ENCODE assay signal across 9 mouse cellular contexts in the genomic region with DNA sequence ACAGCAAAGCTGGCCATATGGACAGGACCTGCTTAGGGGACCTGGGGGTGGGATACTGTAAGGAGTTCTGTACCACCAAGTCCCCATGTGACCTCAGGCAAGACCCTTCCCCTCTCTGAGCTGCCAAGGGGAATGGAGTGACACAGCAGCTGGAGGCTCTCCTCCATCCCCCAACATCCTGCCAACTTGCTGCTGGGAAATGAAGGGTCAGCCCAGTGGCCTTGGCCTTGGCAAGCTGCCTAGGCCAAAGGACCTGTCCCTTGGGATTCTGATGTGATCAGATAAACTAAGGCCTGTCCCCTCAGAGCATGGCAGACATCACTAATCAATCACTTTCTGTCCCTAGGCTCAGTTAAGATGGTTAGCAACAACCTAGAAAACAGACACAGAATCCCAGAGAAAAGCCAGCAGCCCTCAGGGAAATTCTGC.
DNase-seq lines count a peak whose midpoint lies in the region; ATAC-seq and TF ChIP-seq lines count a peak whose summit lies in the region.
"Had no signal": no experiment of that assay in that cellular context is flagged by ENCODE, and none has a peak within 500 bp of the region (broad histone marks: within the 10 kb centered on the region; RNA-seq: fewer than 3 reads in every experiment).

No protein-coding gene starts in this region.

- no peaks in the 10 kb centered on the region for H3K9me3 ChIP-seq in intestine, embryonic 14.5 days (ENCODE audit: control insufficient read depth, low read length)
- no peaks in the 10 kb centered on the region for H3K9me3 ChIP-seq in intestine, postnatal 0 days (ENCODE audit: control insufficient read depth)
- no peaks in the 10 kb centered on the region for H3K9me3 ChIP-seq in kidney, embryonic 16.5 days (ENCODE audit: low read length)
- H3K9me3 ChIP-seq in forebrain, embryonic 16.5 days (ENCODE audit: control insufficient read depth, low read length), result no peaks in the 10 kb centered on the region
- H3K9me3 ChIP-seq: hindbrain, embryonic 15.5 days had no signal

- H3K36me3 ChIP-seq in intestine, embryonic 14.5 days (ENCODE audit: control insufficient read depth, insufficient read depth, low read length), result no peaks in the 10 kb centered on the region
- H3K36me3 ChIP-seq in intestine, postnatal 0 days (ENCODE audit: control insufficient read depth, insufficient read depth), result no peaks in the 10 kb centered on the region
- no peaks in the 10 kb centered on the region for H3K36me3 ChIP-seq in kidney, embryonic 16.5 days (ENCODE audit: insufficient read depth, low read length)
- no peaks in the 10 kb centered on the region for H3K36me3 ChIP-seq in forebrain, embryonic 16.5 days (ENCODE audit: control insufficient read depth, insufficient read depth)
- H3K36me3 ChIP-seq: hindbrain, embryonic 15.5 days had no signal

- H3K4me1 ChIP-seq in intestine, embryonic 14.5 days (replicated peaks; ENCODE audit: control insufficient read depth, insufficient read depth, low read length), result peaks cover 22% of the 10 kb centered on the region
- H3K4me1 ChIP-seq in intestine, postnatal 0 days (replicated peaks; ENCODE audit: control insufficient read depth, insufficient read depth, low read length), result 0 out of 2 replicates have a peak, but pooled peaks cover 3% of the 10 kb centered on the region
- peaks cover 38% of the 10 kb centered on the region for H3K4me1 ChIP-seq in kidney, embryonic 16.5 days (ENCODE audit: insufficient read depth, low read length)
- peaks cover 9% of the 10 kb centered on the region for H3K4me1 ChIP-seq in forebrain, embryonic 16.5 days (replicated peaks; ENCODE audit: control insufficient read depth, insufficient read depth, low read length)

- no peak overlapping the region for H3K4me3 ChIP-seq in intestine, embryonic 14.5 days (ENCODE audit: low read depth, low read length)
- H3K4me3 ChIP-seq in intestine, postnatal 0 days (ENCODE audit: low read depth, low read length), result no peak overlapping the region
- H3K4me3 ChIP-seq in kidney, embryonic 16.5 days (ENCODE audit: low read length), result no peak overlapping the region
- no peak overlapping the region for H3K4me3 ChIP-seq in forebrain, embryonic 16.5 days (replicated peaks; ENCODE audit: low read length)
- H3K4me3 ChIP-seq: hindbrain, embryonic 15.5 days had no signal

- H3K27ac ChIP-seq in intestine, embryonic 14.5 days (ENCODE audit: low read depth), result 0 out of 2 replicates have a peak overlapping the region, but pooled peaks have one; percentile 16
- no peak overlapping the region for H3K27ac ChIP-seq in intestine, postnatal 0 days (ENCODE audit: low read depth, low read length)
- peak overlapping the region; percentile 57 for H3K27ac ChIP-seq in kidney, embryonic 16.5 days (ENCODE audit: low read length)
- H3K27ac ChIP-seq in forebrain, embryonic 16.5 days (ENCODE audit: low read length), result no peak overlapping the region
- H3K27ac ChIP-seq: hindbrain, embryonic 15.5 days had no signal

- TF ChIP-seq CTCF in intestine, postnatal 0 days (IDR thresholded peaks at IDR 0.05; ENCODE audit: low read depth), result no peak

- H3K27me3 ChIP-seq in intestine, embryonic 14.5 days (replicated peaks; ENCODE audit: control insufficient read depth, insufficient read depth, low read length), result no peaks in the 10 kb centered on the region
- no peaks in the 10 kb centered on the region for H3K27me3 ChIP-seq in intestine, postnatal 0 days (replicated peaks; ENCODE audit: control insufficient read depth, insufficient read depth, low read length)
- no peaks in the 10 kb centered on the region for H3K27me3 ChIP-seq in kidney, embryonic 16.5 days (ENCODE audit: insufficient read depth, low read length)
- H3K27me3 ChIP-seq in forebrain, embryonic 16.5 days (replicated peaks; ENCODE audit: control insufficient read depth, insufficient read depth, low read length), result no peaks in the 10 kb centered on the region
- H3K27me3 ChIP-seq: hindbrain, embryonic 15.5 days had no signal

- H3K4me2 ChIP-seq in intestine, embryonic 14.5 days (ENCODE audit: low read length), result no peak overlapping the region
- no peak overlapping the region for H3K4me2 ChIP-seq in intestine, postnatal 0 days (replicated peaks; ENCODE audit: low read depth)
- H3K4me2 ChIP-seq in kidney, embryonic 16.5 days (replicated peaks; ENCODE audit: low read depth, low read length), result no peak overlapping the region
- no peak overlapping the region for H3K4me2 ChIP-seq in forebrain, embryonic 16.5 days (ENCODE audit: low read length)
- H3K4me2 ChIP-seq: hindbrain, embryonic 15.5 days had no signal

- no peak for DNase-seq in intestine, embryonic 14.5 days (ENCODE audit: low spot score)
- DNase-seq in adrenal gland, postnatal 36 days, result peak; percentile 66 to 68
- peak; percentile 71 for DNase-seq in lung, postnatal 14 days
- no peak for DNase-seq in c-Kit-positive CD71-positive TER-119-positive erythroid progenitor cells, embryonic 14.5 days (ENCODE audit: low spot score)
- no peak for DNase-seq in right cerebral cortex, postnatal 14 days

- no peak for ATAC-seq in intestine, embryonic 14.5 days (replicated peaks; ENCODE audit: low FRiP score, low TSS enrichment, low read depth)
- no peak for ATAC-seq in intestine, postnatal 0 days
- no peak for ATAC-seq in kidney, embryonic 16.5 days (ENCODE audit: low FRiP score, low TSS enrichment)
- ATAC-seq in forebrain, embryonic 16.5 days, result no peak

- H3K9ac ChIP-seq in intestine, embryonic 14.5 days (ENCODE audit: low read length), result no peak overlapping the region
- H3K9ac ChIP-seq in intestine, postnatal 0 days (ENCODE audit: low read depth, low read length), result no peak overlapping the region
- 0 out of 2 replicates have a peak overlapping the region, but pooled peaks have one; percentile 31 for H3K9ac ChIP-seq in kidney, embryonic 16.5 days (replicated peaks; ENCODE audit: low read length)
- H3K9ac ChIP-seq in forebrain, embryonic 16.5 days (replicated peaks; ENCODE audit: low read depth, low read length), result no peak overlapping the region
- H3K9ac ChIP-seq: hindbrain, embryonic 15.5 days had no signal

Comparison
In these comparisons a context has a peak if more than half of its experiments do, and no peak if none do; other contexts are left out.
1. H3K27ac ChIP-seq: peak in intestine, embryonic 14.5 days (single experiment) and kidney, embryonic 16.5 days (single experiment); none in intestine, postnatal 0 days (single experiment) and forebrain, embryonic 16.5 days (single experiment).
2. DNase-seq: peak in adrenal gland, postnatal 36 days (2 of 2) and lung, postnatal 14 days (single experiment); none in intestine, embryonic 14.5 days (single experiment), c-Kit-positive CD71-positive TER-119-positive erythroid progenitor cells, embryonic 14.5 days (single experiment) and right cerebral cortex, postnatal 14 days (single experiment).